Mouse (Mus musculus) E14TG2a.4 (cell line): Measurements from ENCODE around the gene Pyy.
A peak's percentile ranks its signal among the peaks of the same experiment; 100 is the strongest.

Source experiments
- CTCF ChIP-seq: conservative IDR thresholded peaks from 2 replicates; pipeline ENCODE4 v1.5.1; 2014; ENCODE audit warnings: low read length
- NANOG ChIP-seq: IDR thresholded peaks from 2 replicates; pipeline ENCODE4 v1.6.1; 2014; ENCODE audit warnings: borderline replicate concordance, low read length, mixed read lengths
- POU5F1 ChIP-seq: IDR thresholded peaks from 2 replicates; pipeline ENCODE4 v1.6.1; 2014; ENCODE audit warnings: low read length, borderline replicate concordance

DNA sequence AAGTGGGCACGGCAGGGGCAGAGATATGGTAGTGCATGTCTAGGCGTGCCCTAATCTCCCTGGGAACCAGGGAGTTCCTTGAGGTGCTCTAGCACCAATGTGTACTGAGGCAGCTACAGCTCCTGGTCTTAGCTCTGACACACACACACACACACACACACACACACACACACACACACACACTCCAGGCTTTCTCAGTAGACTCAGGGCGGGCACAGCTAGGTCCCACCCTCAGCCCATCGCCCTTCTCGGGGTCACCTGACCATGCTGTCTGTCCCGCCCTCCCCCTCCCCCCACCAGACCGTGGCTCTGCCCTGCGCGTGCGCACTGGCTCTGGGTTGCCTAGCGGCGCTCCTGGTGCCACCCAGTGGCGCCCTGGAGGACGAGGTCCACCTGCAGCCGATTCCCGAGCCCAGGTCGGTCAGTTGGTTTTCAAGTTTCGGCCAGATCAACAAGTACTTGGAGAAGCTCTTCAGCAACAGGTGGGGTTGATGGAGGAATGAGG is 10.7 kb downstream of the Pyy start:
- 0 out of 2 replicates have a peak, but pooled peaks have one; percentile 3 for TF ChIP-seq CTCF
- no peak for TF ChIP-seq POU5F1
- TF ChIP-seq NANOG: no peak
